Mouse (Mus musculus): ENCODE data around the gene Grin2a. TPM values are rescaled to one million over a fixed set of nuclear protein-coding genes. Genes with fewer than 3 reads are reported as not detected.

Grin2a gene
- polyA plus RNA-seq, 1 experiment from 2014 or later, result not detected

DNA sequence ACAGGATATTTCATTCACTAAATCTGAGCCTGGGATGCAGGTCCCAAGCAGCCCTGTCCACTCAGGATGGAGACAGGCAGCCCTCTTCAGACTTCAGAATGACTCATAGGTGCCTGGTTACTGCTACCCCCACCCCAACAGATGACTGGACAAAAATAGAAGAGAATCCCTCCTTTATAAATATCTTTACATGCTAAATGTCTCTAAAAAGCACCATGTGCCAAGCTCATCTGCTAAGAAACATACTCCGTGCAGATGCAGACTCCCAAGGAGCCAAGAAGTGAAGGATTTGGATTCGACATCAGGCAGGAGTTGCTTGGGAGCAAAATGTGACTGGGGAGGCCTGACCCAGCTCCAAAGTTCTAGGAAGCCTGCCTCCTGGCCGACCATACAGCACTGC is 46.1 kb downstream of the Grin2a start:
- ATAC-seq (ENCODE audit: low read depth), result no peak
- Histone ChIP-seq H3K36me3 (ENCODE audit: control insufficient read depth, insufficient read depth) (no peaks in the 10 kb centered on the region), H3K9ac (ENCODE audit: low read depth, low read length) (no peak overlapping the region), H3K27me3 (ENCODE audit: control insufficient read depth, insufficient read depth, low read depth, low read length) (no peaks in the 10 kb centered on the region), H3K4me1 (ENCODE audit: control insufficient read depth, low read depth, low read length) (no peaks in the 10 kb centered on the region), H3K27ac (ENCODE audit: low read length) (no peak overlapping the region), H3K9me3 (replicated peaks; ENCODE audit: control insufficient read depth, low read length) (no peaks in the 10 kb centered on the region), H3K4me2 (ENCODE audit: low read depth, low read length) (no peak overlapping the region), H3K4me3 (ENCODE audit: low read depth, low read length) (no peak overlapping the region)
- 52% methylated on average over 3 of the region's 3 CpGs for WGBS (ENCODE audit: insufficient replicate concordance)

- 44% methylated on average over 3 of the region's 3 CpGs for WGBS (ENCODE audit: insufficient replicate concordance)
- no peaks in the 10 kb centered on the region for H3K4me1 ChIP-seq (ENCODE audit: control insufficient read depth, low read depth, low read length)
- no peak overlapping the region for H3K9ac ChIP-seq (ENCODE audit: low read depth, low read length)
- H3K27ac ChIP-seq (ENCODE audit: low read length), result no peak overlapping the region
- H3K4me2 ChIP-seq (ENCODE audit: low read depth, low read length), result no peak overlapping the region
- no peaks in the 10 kb centered on the region for H3K9me3 ChIP-seq (replicated peaks; ENCODE audit: control insufficient read depth, low read length)
- H3K4me3 ChIP-seq (ENCODE audit: low read depth, low read length), result no peak overlapping the region
- H3K36me3 ChIP-seq (ENCODE audit: control insufficient read depth, insufficient read depth), result no peaks in the 10 kb centered on the region
- H3K27me3 ChIP-seq (ENCODE audit: control insufficient read depth, insufficient read depth, low read depth, low read length), result no peaks in the 10 kb centered on the region
- ATAC-seq (ENCODE audit: low read depth), result no peak
Observed at GRCm38 (mm10) chr16:9947430-9947829, 47.9 kb downstream of the Grin2a start.

DNA sequence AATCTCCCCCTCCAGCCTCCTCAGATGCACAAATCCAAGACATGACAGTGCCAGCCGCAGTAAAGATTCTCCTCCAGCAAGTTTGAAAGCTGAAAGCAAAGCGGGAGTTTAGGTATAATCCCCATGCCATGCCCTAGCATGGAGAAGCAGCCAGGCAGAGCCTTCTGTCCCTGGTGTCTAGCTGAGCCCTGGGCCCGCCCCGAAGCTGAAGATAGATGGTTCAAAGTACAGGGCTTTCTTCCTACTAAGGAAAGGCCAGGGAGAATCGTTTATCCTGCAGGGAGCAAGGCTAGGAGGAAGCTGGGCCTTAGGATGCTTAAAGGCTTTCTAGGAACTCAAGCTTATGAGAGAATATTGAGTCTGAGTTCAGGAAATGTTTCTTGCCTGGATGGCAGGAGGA is 50.5 kb downstream of the Grin2a start:
- Histone ChIP-seq H3K4me1 (ENCODE audit: control insufficient read depth, low read depth, low read length) (no peaks in the 10 kb centered on the region), H3K4me3 (ENCODE audit: low read depth, low read length) (no peak overlapping the region), H3K4me2 (ENCODE audit: low read depth, low read length) (no peak overlapping the region), H3K9ac (ENCODE audit: low read depth, low read length) (no peak overlapping the region), H3K36me3 (ENCODE audit: control insufficient read depth, insufficient read depth) (no peaks in the 10 kb centered on the region), H3K27ac (ENCODE audit: low read length) (no peak overlapping the region), H3K27me3 (ENCODE audit: control insufficient read depth, insufficient read depth, low read depth, low read length) (no peaks in the 10 kb centered on the region), H3K9me3 (replicated peaks; ENCODE audit: control insufficient read depth, low read length) (no peaks in the 10 kb centered on the region)
- no peak for ATAC-seq (ENCODE audit: low read depth)
- WGBS (ENCODE audit: insufficient replicate concordance), result 40% methylated on average over 5 of the region's 5 CpGs

GRCm38 (mm10) chr16:9941306-9941930 is 53.9 kb downstream of the Grin2a start:
- no peak overlapping the region for H3K4me2 ChIP-seq (ENCODE audit: low read depth, low read length)
- H3K4me1 ChIP-seq (ENCODE audit: control insufficient read depth, low read depth, low read length), result no peaks in the 10 kb centered on the region
- no peak for ATAC-seq (ENCODE audit: low read depth)
- 33% methylated on average over 8 of the region's 8 CpGs for WGBS (ENCODE audit: insufficient replicate concordance)
- H3K27ac ChIP-seq (ENCODE audit: low read length), result no peak overlapping the region
- H3K9me3 ChIP-seq (replicated peaks; ENCODE audit: control insufficient read depth, low read length), result no peaks in the 10 kb centered on the region
- H3K9ac ChIP-seq (ENCODE audit: low read depth, low read length), result no peak overlapping the region
- H3K4me3 ChIP-seq (ENCODE audit: low read depth, low read length), result no peak overlapping the region
- H3K36me3 ChIP-seq (ENCODE audit: control insufficient read depth, insufficient read depth), result no peaks in the 10 kb centered on the region
- no peaks in the 10 kb centered on the region for H3K27me3 ChIP-seq (ENCODE audit: control insufficient read depth, insufficient read depth, low read depth, low read length)

DNA sequence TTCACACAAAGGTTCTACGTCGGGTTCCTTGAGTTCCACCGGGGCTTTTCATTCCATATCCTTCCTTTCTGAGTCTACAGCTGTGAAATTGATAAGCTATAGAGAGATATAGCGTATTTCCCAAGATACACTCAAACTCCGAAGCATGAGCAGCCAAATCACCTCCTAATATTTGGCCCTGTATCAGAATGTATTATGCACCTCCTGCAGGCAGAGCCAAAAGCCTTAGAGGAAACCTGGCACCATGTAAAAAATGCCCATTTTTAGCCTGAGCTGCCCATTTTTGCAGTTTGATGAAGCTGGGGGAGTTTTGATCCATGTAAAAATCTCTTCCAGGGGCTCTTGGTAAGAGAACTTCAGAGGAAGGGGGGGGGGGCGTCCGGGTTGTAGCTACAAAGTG is 54.6 kb downstream of the Grin2a start:
- Histone ChIP-seq H3K4me1 (ENCODE audit: control insufficient read depth, low read depth, low read length) (no peaks in the 10 kb centered on the region), H3K27ac (ENCODE audit: low read length) (no peak overlapping the region), H3K9ac (ENCODE audit: low read depth, low read length) (no peak overlapping the region), H3K4me2 (ENCODE audit: low read depth, low read length) (no peak overlapping the region), H3K9me3 (replicated peaks; ENCODE audit: control insufficient read depth, low read length) (no peaks in the 10 kb centered on the region), H3K27me3 (ENCODE audit: control insufficient read depth, insufficient read depth, low read depth, low read length) (no peaks in the 10 kb centered on the region), H3K4me3 (ENCODE audit: low read depth, low read length) (no peak overlapping the region), H3K36me3 (ENCODE audit: control insufficient read depth, insufficient read depth) (no peaks in the 10 kb centered on the region)
- ATAC-seq (ENCODE audit: low read depth), result no peak
- WGBS (ENCODE audit: insufficient replicate concordance), result 62% methylated on average over 7 of the region's 7 CpGs

GRCm38 (mm10) chr16:9910672-9911071 is 84.7 kb downstream of the Grin2a start:
- Histone ChIP-seq H3K4me3 (ENCODE audit: low read depth, low read length) (no peak overlapping the region), H3K27me3 (ENCODE audit: control insufficient read depth, insufficient read depth, low read depth, low read length) (no peaks in the 10 kb centered on the region), H3K36me3 (ENCODE audit: control insufficient read depth, insufficient read depth) (no peaks in the 10 kb centered on the region), H3K9me3 (replicated peaks; ENCODE audit: control insufficient read depth, low read length) (no peaks in the 10 kb centered on the region), H3K4me1 (ENCODE audit: control insufficient read depth, low read depth, low read length) (no peaks in the 10 kb centered on the region), H3K9ac (ENCODE audit: low read depth, low read length) (no peak overlapping the region), H3K27ac (ENCODE audit: low read length) (no peak overlapping the region), H3K4me2 (ENCODE audit: low read depth, low read length) (no peak overlapping the region)
- 60% methylated on average over 3 of the region's 3 CpGs for WGBS (ENCODE audit: insufficient replicate concordance)
- no peak for ATAC-seq (ENCODE audit: low read depth)

GRCm38 (mm10) chr16:9909225-9909624 is 86.1 kb downstream of the Grin2a start:
- H3K4me3 ChIP-seq (ENCODE audit: low read depth, low read length), result no peak overlapping the region
- WGBS (ENCODE audit: insufficient replicate concordance), result 55% methylated on average over 4 of the region's 4 CpGs
- ATAC-seq (ENCODE audit: low read depth), result no peak
- no peak overlapping the region for H3K4me2 ChIP-seq (ENCODE audit: low read depth, low read length)
- H3K36me3 ChIP-seq (ENCODE audit: control insufficient read depth, insufficient read depth), result no peaks in the 10 kb centered on the region
- no peak overlapping the region for H3K27ac ChIP-seq (ENCODE audit: low read length)
- H3K27me3 ChIP-seq (ENCODE audit: control insufficient read depth, insufficient read depth, low read depth, low read length), result no peaks in the 10 kb centered on the region
- no peaks in the 10 kb centered on the region for H3K9me3 ChIP-seq (replicated peaks; ENCODE audit: control insufficient read depth, low read length)
- no peak overlapping the region for H3K9ac ChIP-seq (ENCODE audit: low read depth, low read length)
- H3K4me1 ChIP-seq (ENCODE audit: control insufficient read depth, low read depth, low read length), result no peaks in the 10 kb centered on the region

- Histone ChIP-seq H3K4me2 (ENCODE audit: low read depth, low read length) (no peak overlapping the region), H3K27ac (ENCODE audit: low read length) (no peak overlapping the region), H3K36me3 (ENCODE audit: control insufficient read depth, insufficient read depth) (no peaks in the 10 kb centered on the region), H3K4me1 (ENCODE audit: control insufficient read depth, low read depth, low read length) (no peaks in the 10 kb centered on the region), H3K27me3 (ENCODE audit: control insufficient read depth, insufficient read depth, low read depth, low read length) (no peaks in the 10 kb centered on the region), H3K4me3 (ENCODE audit: low read depth, low read length) (no peak overlapping the region), H3K9me3 (replicated peaks; ENCODE audit: control insufficient read depth, low read length) (no peaks in the 10 kb centered on the region), H3K9ac (ENCODE audit: low read depth, low read length) (no peak overlapping the region)
- ATAC-seq (ENCODE audit: low read depth), result no peak
- 56% methylated on average over 6 of the region's 6 CpGs for WGBS (ENCODE audit: insufficient replicate concordance)
Observed at GRCm38 (mm10) chr16:9904443-9904842, 90.9 kb downstream of the Grin2a start.

GRCm38 (mm10) chr16:9902680-9903463 is 92.5 kb downstream of the Grin2a start:
- H3K4me2 ChIP-seq (ENCODE audit: low read depth, low read length), result no peak overlapping the region
- no peak overlapping the region for H3K4me3 ChIP-seq (ENCODE audit: low read depth, low read length)
- 66% methylated on average over 5 of the region's 5 CpGs for whole genome bisulfite sequencing (ENCODE audit: insufficient replicate concordance)
- no peaks in the 10 kb centered on the region for H3K36me3 ChIP-seq (ENCODE audit: control insufficient read depth, insufficient read depth)
- no peak overlapping the region for H3K9ac ChIP-seq (ENCODE audit: low read depth, low read length)
- H3K27me3 ChIP-seq (ENCODE audit: control insufficient read depth, insufficient read depth, low read depth, low read length), result no peaks in the 10 kb centered on the region
- no peaks in the 10 kb centered on the region for H3K4me1 ChIP-seq (ENCODE audit: control insufficient read depth, low read depth, low read length)
- no peaks in the 10 kb centered on the region for H3K9me3 ChIP-seq (replicated peaks; ENCODE audit: control insufficient read depth, low read length)
- no peak for ATAC-seq (ENCODE audit: low read depth)
- H3K27ac ChIP-seq (ENCODE audit: low read length), result no peak overlapping the region

All from liver, embryonic 16.5 days (tissue).